Mouse (Mus musculus): ENCODE measurements around the gene Myt1. TPM values are rescaled to one million over a fixed set of nuclear protein-coding genes. Genes with fewer than 3 reads are reported as not detected.
"Not testable (repeated sequence)": the region's sequence is repeated elsewhere in the genome, so short reads cannot be mapped to it uniquely, and the experiment has no call there.

Gene Myt1
- polyA plus RNA-seq, 1 experiment: not detected

GRCm38 (mm10) chr2:181777715-181778114 lies 14.6 kb downstream of the Myt1 start:
- no peak for DNase-seq (ENCODE audit: low read depth)

DNA sequence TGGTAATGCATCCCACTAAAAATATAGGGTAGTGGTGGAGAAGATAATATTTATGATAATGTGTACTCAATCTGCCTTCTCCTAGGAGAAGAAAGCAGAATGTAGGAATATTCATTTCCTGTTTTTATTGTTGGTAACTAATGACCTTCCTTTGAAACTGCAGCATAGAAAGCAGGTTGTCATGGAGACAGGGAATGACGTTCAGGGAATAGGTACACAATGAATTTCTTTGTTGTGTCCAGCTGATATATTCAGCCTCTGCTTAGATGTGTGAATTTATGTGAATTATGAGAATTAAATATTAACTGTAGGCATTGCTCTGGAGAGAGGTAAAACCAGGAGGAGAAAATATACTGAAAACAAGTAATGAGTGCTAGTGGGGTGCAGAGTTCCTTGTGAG lies 18.3 kb downstream of the Myt1 start:
- DNase-seq (ENCODE audit: low read depth): no peak

DNA sequence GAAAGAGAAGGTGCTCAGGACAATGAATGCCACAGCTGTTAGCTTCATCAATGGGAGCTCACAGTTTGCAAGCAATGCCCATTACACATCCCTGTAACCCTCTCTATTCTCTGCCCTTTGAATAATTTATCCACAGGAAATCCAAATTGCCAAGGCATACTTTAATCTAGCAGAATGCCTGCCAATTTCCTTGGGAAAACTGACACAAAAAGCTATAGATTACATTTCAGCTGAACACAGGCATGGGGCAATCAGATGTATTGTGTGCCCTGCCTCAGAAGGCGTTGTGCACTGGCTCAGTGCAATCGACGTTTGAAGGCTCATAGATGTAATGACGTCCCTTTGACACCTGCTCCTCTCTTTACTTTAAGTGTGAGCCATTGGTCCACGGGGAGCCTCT lies 24.7 kb downstream of the Myt1 start:
- no peak for DNase-seq (ENCODE audit: low read depth)

DNA sequence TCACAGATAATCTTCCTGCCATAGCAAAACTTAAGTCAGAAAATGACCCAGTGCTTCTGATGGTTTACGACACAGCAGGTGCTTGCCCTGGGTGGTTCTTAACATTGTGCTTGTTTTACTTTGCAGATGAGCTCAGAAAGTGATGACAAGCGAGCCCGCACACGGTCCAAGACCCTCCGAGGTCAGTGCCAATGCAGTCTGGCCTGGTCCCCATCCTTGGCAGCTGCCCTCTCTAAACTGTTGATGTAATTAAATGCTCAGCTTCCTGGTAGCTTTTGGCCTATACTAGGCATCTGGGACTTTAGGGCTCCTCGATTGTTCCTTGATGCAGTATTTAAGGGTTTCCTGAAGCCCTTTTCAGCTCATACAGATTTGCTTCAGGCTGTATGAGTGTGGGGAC lies 26.3 kb downstream of the Myt1 start:
- no peak for DNase-seq (ENCODE audit: low read depth)

GRCm38 (mm10) chr2:181793186-181793585 lies 30.1 kb downstream of the Myt1 start:
- DNase-seq (ENCODE audit: low read depth): not testable (repeated sequence)

- no peak for DNase-seq (ENCODE audit: low read depth)
Measured at GRCm38 (mm10) chr2:181795641-181796130, 32.6 kb downstream of the Myt1 start.

DNA sequence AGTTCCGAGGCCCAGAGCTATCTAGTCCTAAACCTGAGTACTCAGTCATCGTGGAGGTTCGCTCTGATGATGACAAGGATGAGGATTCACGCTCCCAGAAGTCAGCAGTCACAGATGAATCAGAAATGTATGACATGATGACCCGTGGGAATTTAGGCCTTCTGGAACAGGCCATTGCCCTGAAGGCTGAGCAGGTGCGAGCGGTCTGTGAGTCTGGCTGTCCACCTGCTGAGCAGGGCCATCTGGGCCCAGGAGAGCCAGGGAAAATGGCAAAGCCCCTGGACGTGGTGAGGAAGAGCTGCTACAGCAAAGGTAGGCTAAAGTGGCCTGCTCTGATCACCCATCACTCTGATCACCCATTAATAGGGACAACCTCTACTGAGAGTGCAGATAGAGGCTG lies 34.5 kb downstream of the Myt1 start:
- no peak for DNase-seq (ENCODE audit: low read depth)

- no peak for DNase-seq (ENCODE audit: low read depth)
Measured at GRCm38 (mm10) chr2:181829032-181829650, 66.0 kb downstream of the Myt1 start.

- DNase-seq (ENCODE audit: low read depth): no peak
Measured at GRCm38 (mm10) chr2:181832745-181833144, 69.6 kb downstream of the Myt1 start.

DNA sequence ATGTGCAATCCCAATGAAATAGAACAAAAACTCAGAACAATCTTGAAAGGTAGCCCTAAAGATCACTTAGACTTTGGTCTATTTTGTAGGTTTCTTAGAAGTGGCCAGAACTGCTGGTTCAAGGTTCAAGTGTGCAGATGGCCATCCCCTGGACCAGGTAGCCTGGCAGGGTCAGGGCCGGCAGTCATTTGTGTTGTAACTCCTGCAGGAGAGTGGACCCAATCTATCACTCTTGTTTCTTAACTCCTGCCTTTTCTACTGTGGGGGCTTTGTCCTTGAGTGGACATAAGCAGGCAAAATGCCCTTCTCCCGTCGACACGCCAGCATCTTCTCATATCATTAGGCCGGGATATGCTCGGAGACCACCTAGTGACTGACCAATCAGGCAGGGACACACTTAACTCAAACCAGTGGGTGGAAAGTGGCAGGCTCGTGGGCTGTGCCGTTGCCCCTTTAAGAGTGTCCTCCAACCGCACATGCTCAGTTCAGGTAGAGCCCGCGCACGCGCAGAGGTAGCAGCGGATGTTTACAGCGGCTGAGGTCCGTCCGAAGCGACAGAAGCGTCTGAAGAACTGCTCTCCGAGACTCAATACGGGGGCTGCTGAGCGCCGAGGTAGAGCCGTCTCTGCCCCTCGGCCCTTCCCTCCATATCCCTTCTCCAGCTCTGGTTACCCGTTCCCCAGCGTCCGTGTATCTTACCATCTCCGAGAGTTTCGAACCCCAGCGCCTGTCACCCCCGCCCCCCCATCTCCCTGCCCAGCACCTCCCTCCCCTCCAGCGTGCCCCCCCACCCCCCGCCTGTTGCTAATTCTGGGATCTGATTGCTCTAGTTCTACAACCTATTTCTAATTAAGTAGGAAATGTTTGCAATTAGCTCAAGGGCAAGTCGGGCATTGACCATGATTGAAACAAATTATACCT lies 74.5 kb downstream of the Myt1 start, which contains the start of gene Pcmtd2:
Pcmtd2 (plus strand) TSS at position 483 of the 921 bp plus-strand sequence.
- peak; percentile 36 for DNase-seq (ENCODE audit: low read depth)

GRCm38 (mm10) chr2:181838293-181838680 lies 75.2 kb downstream of the Myt1 start:
- DNase-seq (ENCODE audit: low read depth): no peak

DNA sequence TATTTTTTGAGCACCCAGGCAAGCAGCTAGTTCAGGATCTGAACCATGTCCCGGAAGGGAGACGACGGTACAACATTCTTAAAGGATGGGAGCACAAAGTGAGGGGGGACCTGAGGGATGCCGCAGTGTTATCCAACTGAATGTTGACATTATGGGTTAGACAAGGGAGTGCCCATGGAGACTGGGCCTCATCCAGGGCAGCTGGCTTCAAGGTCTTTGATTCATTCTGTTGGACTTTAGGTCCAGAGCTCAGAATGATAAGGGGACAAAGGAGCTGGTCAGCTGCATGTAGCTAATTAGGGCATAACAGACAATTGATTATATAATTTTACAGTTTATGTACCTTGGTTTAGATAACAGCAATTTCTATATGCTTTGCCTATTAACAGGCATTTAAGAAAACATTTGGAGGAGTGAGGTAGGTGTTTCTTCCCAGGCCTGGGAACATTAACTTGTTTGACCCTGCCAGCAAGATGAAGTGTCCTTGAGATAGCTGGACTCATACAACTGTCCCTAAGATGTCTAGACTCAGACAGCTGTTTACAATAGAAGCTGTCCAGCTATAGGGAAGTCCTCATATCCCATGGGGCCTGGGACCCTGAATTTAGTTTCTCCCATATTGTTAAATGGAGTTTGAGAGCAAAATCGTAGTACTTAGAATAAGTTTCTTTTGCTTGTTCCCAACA lies 82.7 kb downstream of the Myt1 start:
- no peak for DNase-seq (ENCODE audit: low read depth)

- DNase-seq (ENCODE audit: low read depth): peak; percentile 67
Measured at GRCm38 (mm10) chr2:181863791-181864535, 100.8 kb downstream of the Myt1 start, which contains the start of gene Polr3k. Polr3k (plus strand) TSS chr2:181864337.

DNA sequence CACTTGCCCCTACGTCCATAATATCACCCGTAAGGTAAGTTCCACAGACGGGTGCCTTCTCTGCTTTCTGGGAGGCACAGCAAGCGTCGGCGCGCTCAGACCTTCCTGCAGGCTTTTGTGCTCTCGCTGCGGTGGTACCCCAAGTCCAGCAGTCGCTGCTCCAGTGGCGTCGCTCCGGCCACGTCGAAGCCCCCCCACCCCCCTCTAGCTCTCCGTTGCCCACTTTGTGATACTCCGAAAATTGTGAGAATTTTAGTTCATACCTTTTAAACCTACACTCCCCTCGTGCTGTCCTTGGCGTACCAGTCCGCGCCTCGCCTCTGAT lies 101.4 kb downstream of the Myt1 start:
- DNase-seq (ENCODE audit: low read depth): no peak

DNA sequence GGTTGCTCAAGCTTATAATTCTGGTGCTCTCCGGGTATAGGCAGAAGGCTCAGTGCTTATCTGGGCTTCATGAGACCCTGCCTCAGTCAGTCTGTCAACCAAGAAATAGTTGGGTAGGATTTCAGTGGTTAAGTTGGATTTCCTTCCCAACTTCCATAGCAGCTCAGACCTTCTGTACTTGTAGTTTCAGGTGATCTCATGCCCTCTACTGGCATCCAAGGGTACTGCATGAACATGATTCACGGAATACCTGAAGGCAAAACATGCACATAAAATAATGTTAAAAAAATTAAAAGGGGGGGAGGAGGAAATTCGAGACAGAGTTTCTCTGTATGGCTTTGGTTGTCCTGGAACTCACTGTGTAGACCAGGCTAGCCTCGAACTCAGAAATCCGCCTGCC lies 103.8 kb downstream of the Myt1 start:
- DNase-seq (ENCODE audit: low read depth): no peak

GRCm38 (mm10) chr2:181871039-181871438 lies 107.9 kb downstream of the Myt1 start:
- DNase-seq (ENCODE audit: low read depth): no peak

Other genes starting within 250 kb of the Myt1 start
- 74.5 and 95.2 TPM in 2 replicates for gene Dnajc5, start 242.8 kb upstream of the Myt1 start, polyA plus RNA-seq (2012; rRNA removed)
- 132 and 164 TPM in 2 replicates for gene Uckl1, start 178.4 kb upstream of the Myt1 start, polyA plus RNA-seq (2012; rRNA removed)
- 28.2 and 34.0 TPM in 2 replicates for gene Prpf6, start 171.5 kb upstream of the Myt1 start, polyA plus RNA-seq (2012; rRNA removed)
- 63.5 and 63.7 TPM in 2 replicates for gene Zfp512b, start 170.5 kb upstream of the Myt1 start, polyA plus RNA-seq (2012; rRNA removed)
- 54.5 and 62.2 TPM in 2 replicates for gene Samd10, start 164.1 kb upstream of the Myt1 start, polyA plus RNA-seq (2012; rRNA removed)
- gene Gm29797, start 106.3 kb upstream of the Myt1 start, polyA plus RNA-seq (2012; rRNA removed): not detected in 2 replicates
- gene Sox18, start 91.7 kb upstream of the Myt1 start, polyA plus RNA-seq (2012; rRNA removed): 53.9 and 64.8 TPM in 2 replicates
- 16.8 and 20.6 TPM in 2 replicates for gene Tcea2, start 83.0 kb upstream of the Myt1 start, polyA plus RNA-seq (2012; rRNA removed)
- 47.1 and 76.5 TPM in 2 replicates for gene Rgs19, start 69.4 kb upstream of the Myt1 start, polyA plus RNA-seq (2012; rRNA removed)
- 0.39 and 1.7 TPM in 2 replicates for gene Lkaaear1, start 64.9 kb upstream of the Myt1 start, polyA plus RNA-seq (2012; rRNA removed)
- 0.20 TPM in 2 replicates for gene Oprl1, start 48.3 kb upstream of the Myt1 start, polyA plus RNA-seq (2012; rRNA removed)
- 26.8 and 36.1 TPM in 2 replicates for gene Pcmtd2, start 74.5 kb downstream of the Myt1 start, polyA plus RNA-seq (2012; rRNA removed)
- 8.5 and 9.5 TPM in 2 replicates for gene Polr3k, start 101.0 kb downstream of the Myt1 start, polyA plus RNA-seq (2012; rRNA removed)
- not detected in 2 replicates for gene Gm14496, start 227.8 kb downstream of the Myt1 start, polyA plus RNA-seq (2012; rRNA removed)

All from gonadal fat pad, adult 2 months (tissue).